Mouse (Mus musculus) frontal cortex, postnatal 25 days (tissue): ENCODE measurements around the gene Zdhhc19.
"Not testable (repeated sequence)": the region's sequence is repeated elsewhere in the genome, so short reads cannot be mapped to it uniquely, and the experiment has no call there.

Source experiments
- DNase-seq, 2 experiments: peaks; one replicate each; pipeline ENCODE4 v3.0.0; 2022; ENCODE audit warnings: low spot score in 2 of 2

Gene Zdhhc19

GRCm38 (mm10) chr16:32487234-32488111 is 8.6 kb upstream of the Zdhhc19 start, which contains the start of gene Slc51a:
Slc51a (minus strand) TSS chr16:32487879.
- no peak for DNase-seq

GRCm38 (mm10) chr16:32488939-32489338 is 7.1 kb upstream of the Zdhhc19 start:
- DNase-seq: no peak

GRCm38 (mm10) chr16:32494371-32494770 is 1.7 kb upstream of the Zdhhc19 start:
- DNase-seq: not testable (repeated sequence)

- no peak for DNase-seq
Observed at GRCm38 (mm10) chr16:32498996-32499395, 2.9 kb downstream of the Zdhhc19 start.

- peak; percentile 82 to 84 for DNase-seq
Observed at GRCm38 (mm10) chr16:32499430-32500037, 3.5 kb downstream of the Zdhhc19 start.

GRCm38 (mm10) chr16:32501459-32501858 is 5.4 kb downstream of the Zdhhc19 start:
- no peak for DNase-seq

GRCm38 (mm10) chr16:32502621-32503335 is 6.7 kb downstream of the Zdhhc19 start:
- no peak for DNase-seq

- no peak for DNase-seq
Observed at GRCm38 (mm10) chr16:32503633-32504032, 7.6 kb downstream of the Zdhhc19 start.

GRCm38 (mm10) chr16:32506298-32506697 is 10.2 kb downstream of the Zdhhc19 start:
- DNase-seq: no peak

- no peak for DNase-seq
Observed at GRCm38 (mm10) chr16:32506868-32507267, 10.8 kb downstream of the Zdhhc19 start.

- peak; percentile 53 to 64 for DNase-seq
Observed at GRCm38 (mm10) chr16:32507407-32507806, 11.3 kb downstream of the Zdhhc19 start.

GRCm38 (mm10) chr16:32508035-32508434 is 12.0 kb downstream of the Zdhhc19 start:
- no peak for DNase-seq

GRCm38 (mm10) chr16:32508506-32509065 is 12.5 kb downstream of the Zdhhc19 start:
- no peak for DNase-seq

- DNase-seq: no peak
Observed at GRCm38 (mm10) chr16:32509066-32509942, 13.2 kb downstream of the Zdhhc19 start.

- no peak for DNase-seq
Observed at GRCm38 (mm10) chr16:32510399-32511337, 14.6 kb downstream of the Zdhhc19 start.

- no peak for DNase-seq
Observed at GRCm38 (mm10) chr16:32511338-32511734, 15.3 kb downstream of the Zdhhc19 start.

GRCm38 (mm10) chr16:32511827-32512490 is 15.9 kb downstream of the Zdhhc19 start:
- DNase-seq: no peak

GRCm38 (mm10) chr16:32512921-32513320 is 16.9 kb downstream of the Zdhhc19 start:
- no peak for DNase-seq

- DNase-seq: no peak
Observed at GRCm38 (mm10) chr16:32513401-32513800, 17.3 kb downstream of the Zdhhc19 start.
